Mouse (Mus musculus): Measurements from ENCODE around the gene Fundc2. TPM values are rescaled to one million over a fixed set of nuclear protein-coding genes. Genes with fewer than 3 reads are reported as not detected.
A peak's percentile ranks its signal among the peaks of the same experiment; 100 is the strongest.

The Fundc2 gene
- polyA plus RNA-seq, 1 experiment from 2014 or later: 77.8 TPM

DNA sequence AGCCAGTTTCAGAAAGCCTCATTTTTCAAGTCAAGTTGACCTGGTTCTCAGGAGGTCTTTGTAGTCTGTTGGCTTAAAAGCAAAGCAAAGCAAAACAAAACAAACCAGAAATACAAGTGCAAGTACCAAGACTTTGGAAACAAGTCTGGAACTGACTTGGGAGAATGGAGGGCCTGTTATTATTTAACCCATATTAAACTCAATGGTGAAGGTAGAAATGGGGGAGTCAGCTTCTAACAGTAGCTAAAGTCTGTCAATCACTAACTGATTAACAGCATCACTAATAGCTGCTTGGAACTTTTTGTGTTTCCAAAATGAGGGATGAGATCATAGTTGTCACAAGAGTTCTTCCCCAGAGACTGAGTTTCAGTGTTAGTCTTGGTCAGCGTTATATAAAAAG lies 17.3 kb downstream of the Fundc2 start:
- no peak overlapping the region for H3K27ac ChIP-seq
- H3K9me3 ChIP-seq (replicated peaks; ENCODE audit: low read length): no peaks in the 10 kb centered on the region
- TF ChIP-seq CTCF (IDR thresholded peaks at IDR 0.05; ENCODE audit: low read depth): no peak
- no peaks in the 10 kb centered on the region for H3K27me3 ChIP-seq (ENCODE audit: insufficient read depth, low read length)
- WGBS: 77% methylated on average over 1 of the region's 1 CpGs
- no peak overlapping the region for H3K9ac ChIP-seq (ENCODE audit: low read depth, low read length)
- H3K36me3 ChIP-seq (ENCODE audit: insufficient read depth, low read length): no peaks in the 10 kb centered on the region
- H3K4me3 ChIP-seq (replicated peaks; ENCODE audit: low read depth, low read length): no peak overlapping the region
- no peak overlapping the region for H3K4me2 ChIP-seq (ENCODE audit: low read length)
- DNase-seq (ENCODE audit: low spot score) (peak; percentile 12), ATAC-seq (replicated peaks; ENCODE audit: low FRiP score, low read depth) (no peak)
- H3K4me1 ChIP-seq (replicated peaks; ENCODE audit: insufficient read depth, low read length): no peaks in the 10 kb centered on the region

DNA sequence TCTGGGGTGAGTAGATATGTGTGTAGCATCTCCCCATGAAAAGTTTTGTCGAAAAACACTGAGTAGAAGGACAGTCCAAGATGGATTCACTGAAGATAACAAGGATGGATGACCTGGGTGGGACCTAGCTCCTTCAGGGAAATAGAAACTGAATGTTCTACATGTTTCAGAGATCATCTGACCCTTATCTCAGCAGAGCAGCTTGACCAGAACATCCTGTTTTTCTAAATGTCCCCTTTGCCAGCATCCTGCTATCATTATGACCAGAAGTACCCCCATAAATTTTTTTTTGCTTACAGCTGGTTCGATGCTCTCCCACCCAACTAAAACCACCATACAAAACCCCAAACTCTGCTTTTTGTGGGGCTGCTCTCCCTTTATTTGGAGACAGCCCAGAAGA lies 20.5 kb downstream of the Fundc2 start:
- 75% methylated on average over 2 of the region's 2 CpGs for WGBS
- ATAC-seq (replicated peaks; ENCODE audit: low FRiP score, low read depth) (no peak), DNase-seq (ENCODE audit: low spot score) (no peak)
- H3K4me3 ChIP-seq (replicated peaks; ENCODE audit: low read depth, low read length): no peak overlapping the region
- TF ChIP-seq CTCF (IDR thresholded peaks at IDR 0.05; ENCODE audit: low read depth): no peak
- no peak overlapping the region for H3K27ac ChIP-seq
- no peaks in the 10 kb centered on the region for H3K9me3 ChIP-seq (replicated peaks; ENCODE audit: low read length)
- no peak overlapping the region for H3K4me2 ChIP-seq (ENCODE audit: low read length)
- H3K36me3 ChIP-seq (ENCODE audit: insufficient read depth, low read length): no peaks in the 10 kb centered on the region
- no peaks in the 10 kb centered on the region for H3K4me1 ChIP-seq (replicated peaks; ENCODE audit: insufficient read depth, low read length)
- H3K27me3 ChIP-seq (ENCODE audit: insufficient read depth, low read length): no peaks in the 10 kb centered on the region
- no peak overlapping the region for H3K9ac ChIP-seq (ENCODE audit: low read depth, low read length)

DNA sequence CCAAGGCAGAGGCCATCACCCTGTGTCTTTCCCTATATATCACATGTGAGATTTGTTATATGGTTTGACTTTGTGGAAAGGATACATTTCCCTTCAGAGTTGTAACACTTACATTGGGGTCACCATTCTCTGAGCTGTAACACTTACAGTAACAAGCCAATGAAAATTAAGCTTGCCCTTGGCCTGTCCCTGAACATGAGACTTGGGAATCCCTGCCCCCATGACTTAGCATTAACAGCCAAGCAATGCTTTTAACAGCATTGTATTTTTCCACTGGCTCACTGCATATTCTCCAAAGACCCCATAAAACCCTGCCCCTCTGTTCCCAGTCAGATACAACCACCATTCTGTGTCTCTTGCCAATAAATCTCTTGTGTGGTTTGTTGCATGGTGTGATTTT lies 21.2 kb downstream of the Fundc2 start:
- Histone ChIP-seq H3K4me2 (ENCODE audit: low read length) (no peak overlapping the region), H3K4me1 (replicated peaks; ENCODE audit: insufficient read depth, low read length) (no peaks in the 10 kb centered on the region), H3K9ac (ENCODE audit: low read depth, low read length) (no peak overlapping the region), H3K36me3 (ENCODE audit: insufficient read depth, low read length) (no peaks in the 10 kb centered on the region), H3K9me3 (replicated peaks; ENCODE audit: low read length) (no peaks in the 10 kb centered on the region), H3K4me3 (replicated peaks; ENCODE audit: low read depth, low read length) (no peak overlapping the region), H3K27me3 (ENCODE audit: insufficient read depth, low read length) (no peaks in the 10 kb centered on the region), H3K27ac (no peak overlapping the region)
- TF ChIP-seq CTCF (IDR thresholded peaks at IDR 0.05; ENCODE audit: low read depth): no peak
- ATAC-seq (replicated peaks; ENCODE audit: low FRiP score, low read depth): no peak
- DNase-seq (ENCODE audit: low spot score): no peak

DNA sequence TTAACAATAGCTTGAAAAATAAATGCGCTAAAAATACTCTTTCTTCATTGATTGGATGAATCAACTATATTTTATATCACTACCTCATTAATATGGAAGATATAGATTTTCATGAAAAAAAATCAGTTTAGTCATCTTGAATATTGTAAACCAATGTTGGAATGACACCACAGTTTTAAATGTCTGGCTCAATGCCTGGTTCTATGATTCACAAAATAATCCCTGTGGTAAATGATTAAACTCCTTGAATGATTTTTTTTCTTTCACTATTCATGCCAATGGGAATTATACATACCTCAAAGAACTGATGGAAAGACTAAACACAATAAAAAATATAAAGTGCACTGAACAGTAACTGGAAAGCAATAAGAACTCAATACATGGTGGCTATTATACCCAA lies 27.5 kb downstream of the Fundc2 start:
- no peak overlapping the region for H3K27ac ChIP-seq

DNA sequence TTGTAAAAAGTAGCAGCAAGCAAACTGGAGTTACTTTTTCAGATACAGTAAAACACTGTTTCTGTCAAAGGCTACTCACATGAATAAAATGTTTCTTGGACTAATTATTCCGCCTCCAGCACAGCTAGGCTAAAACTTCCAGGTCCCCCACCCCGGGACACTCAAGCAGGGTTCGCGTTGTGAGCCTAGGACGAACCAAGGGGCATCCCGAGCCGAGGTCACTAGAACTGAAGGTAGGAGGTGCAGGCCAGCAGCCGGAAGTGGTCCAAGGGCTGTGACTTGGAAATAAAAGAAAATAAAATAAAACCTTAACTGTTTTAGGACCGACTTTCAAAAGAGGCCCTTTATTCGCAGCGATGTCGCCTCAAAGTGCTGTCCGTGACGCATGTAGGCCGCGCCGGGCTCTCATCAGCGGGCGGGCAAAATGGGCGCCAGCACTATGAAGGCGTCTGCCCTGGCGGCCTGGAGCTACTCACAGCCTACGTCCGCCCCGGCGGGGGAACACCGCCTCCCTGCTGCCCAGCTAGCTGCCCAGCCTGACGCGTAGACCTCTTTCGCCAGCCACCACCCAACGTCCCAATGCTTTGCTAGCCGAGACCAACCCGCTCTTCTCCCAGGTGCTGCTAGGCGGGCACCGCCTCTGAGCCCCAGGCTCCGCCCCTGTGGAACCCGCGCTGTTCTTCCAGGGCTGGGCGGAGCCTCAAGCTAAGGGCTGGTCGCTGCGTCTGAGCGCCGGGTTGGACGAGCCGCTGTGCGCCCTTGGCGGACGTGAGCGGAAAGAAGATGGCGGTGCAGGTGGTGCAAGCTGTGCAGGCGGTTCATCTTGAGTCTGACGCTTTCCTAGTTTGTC lies 34.0 kb downstream of the Fundc2 start, which contains the start of the genes Cmc4, Mtcp1 and Brcc3:
TSS of gene Cmc4 (minus strand) at position 649 of the 850 bp plus-strand sequence.
TSS of gene Mtcp1 (minus strand) at position 653 of the 850 bp plus-strand sequence.
TSS of gene Brcc3 (plus strand) at position 693 of the 850 bp plus-strand sequence.
- Histone ChIP-seq H3K4me1 (replicated peaks; ENCODE audit: insufficient read depth, low read length) (no peaks in the 10 kb centered on the region), H3K9me3 (replicated peaks; ENCODE audit: low read length) (no peaks in the 10 kb centered on the region), H3K4me3 (replicated peaks; ENCODE audit: low read depth, low read length) (peak within 1 kb of the TSS; percentile 48), H3K27me3 (ENCODE audit: insufficient read depth, low read length) (no peaks in the 10 kb centered on the region), H3K4me2 (ENCODE audit: low read length) (peak within 1 kb of the TSS; percentile 56), H3K36me3 (ENCODE audit: insufficient read depth, low read length) (no peaks in the 10 kb centered on the region), H3K9ac (ENCODE audit: low read depth, low read length) (peak within 1 kb of the TSS; percentile 68), H3K27ac (peak within 1 kb of the TSS; percentile 87)
- peak; percentile 99 for ATAC-seq (replicated peaks; ENCODE audit: low FRiP score, low read depth)
- peak; percentile 92 for DNase-seq (ENCODE audit: low spot score)
- TF ChIP-seq CTCF (IDR thresholded peaks at IDR 0.05; ENCODE audit: low read depth): peak; percentile 31; the same call in 1 of the 2 replicates
- 23% methylated on average over 52 of the region's 52 CpGs for WGBS

More for the DNA sequence above, 27.5 kb downstream of the Fundc2 start:
- no peak for DNase-seq (ENCODE audit: low spot score)
- Histone ChIP-seq H3K9ac (ENCODE audit: low read depth, low read length) (no peak overlapping the region), H3K4me2 (ENCODE audit: low read length) (no peak overlapping the region), H3K9me3 (replicated peaks; ENCODE audit: low read length) (no peaks in the 10 kb centered on the region), H3K4me3 (replicated peaks; ENCODE audit: low read depth, low read length) (no peak overlapping the region), H3K4me1 (replicated peaks; ENCODE audit: insufficient read depth, low read length) (no peaks in the 10 kb centered on the region), H3K36me3 (ENCODE audit: insufficient read depth, low read length) (no peaks in the 10 kb centered on the region), H3K27me3 (ENCODE audit: insufficient read depth, low read length) (no peaks in the 10 kb centered on the region)
- no peak for TF ChIP-seq CTCF (IDR thresholded peaks at IDR 0.05; ENCODE audit: low read depth)
- no peak for ATAC-seq (replicated peaks; ENCODE audit: low FRiP score, low read depth)
- WGBS: 79% methylated on average over 1 of the region's 1 CpGs

Other genes starting within 250 kb of the Fundc2 start
- 0.21 TPM in 1 of 2 replicates, not detected in the other for gene Smim9, start 218.6 kb upstream of the Fundc2 start, polyA plus RNA-seq (2015; fragmentation: Nextera tagmentation; extraction: Ambion mirVana)
- 4.2 and 4.8 TPM in 2 replicates for gene F8, start 216 bp downstream of the Fundc2 start, polyA plus RNA-seq (2015; fragmentation: Nextera tagmentation; extraction: Ambion mirVana)
- 28.1 and 32.3 TPM in 2 replicates for gene Cmc4, start 34.2 kb downstream of the Fundc2 start, polyA plus RNA-seq (2015; fragmentation: Nextera tagmentation; extraction: Ambion mirVana)
- gene Mtcp1, start 34.2 kb downstream of the Fundc2 start, polyA plus RNA-seq (2015; fragmentation: Nextera tagmentation; extraction: Ambion mirVana): 5.9 and 6.3 TPM in 2 replicates
- 51.4 and 54.4 TPM in 2 replicates for gene Brcc3, start 34.2 kb downstream of the Fundc2 start, polyA plus RNA-seq (2015; fragmentation: Nextera tagmentation; extraction: Ambion mirVana)
- 174 and 189 TPM in 2 replicates for gene Vbp1, start 131.9 kb downstream of the Fundc2 start, polyA plus RNA-seq (2015; fragmentation: Nextera tagmentation; extraction: Ambion mirVana)
- 1.6 TPM in 2 replicates for gene Rab39b, start 195.8 kb downstream of the Fundc2 start, polyA plus RNA-seq (2015; fragmentation: Nextera tagmentation; extraction: Ambion mirVana)

All from kidney, postnatal 0 days (tissue).